Mouse (Mus musculus): ENCODE measurements at regions not wholly inside any gene's neighbourhood (a gene's known extent, or its start where the extent isn't known, plus 50 kb on each side); places are given as distances from the start of the nearest gene placed in this dataset.

GRCm38 (mm10) chr7:73319004-73319403 is 56.3 kb upstream of the Rgma start:
- TF ChIP-seq CTCF (IDR thresholded peaks at IDR 0.05 in 2 of 3, conservative IDR thresholded peaks at IDR 0.05 in 1 of 3; ENCODE audit: control insufficient read depth in 1 of 3, insufficient read depth in 1 of 3, low read depth in 2 of 3, low read length in 3 of 3, poor library complexity in 1 of 3, severe bottlenecking in 1 of 3) (no peak), JUND (IDR thresholded peaks at IDR 0.05; ENCODE audit: low read depth, low read length) (no peak), POLR2A (IDR thresholded peaks at IDR 0.05; ENCODE audit: control insufficient read depth in 1 of 2, insufficient read depth in 1 of 2, low read depth in 1 of 2, low read length in 2 of 2, poor library complexity in 1 of 2) (no peak), SMC3 (IDR thresholded peaks at IDR 0.05; ENCODE audit: low read depth, low read length) (no peak), MAX (IDR thresholded peaks at IDR 0.05; ENCODE audit: low read length) (no peak), POLR2AphosphoS2 (IDR thresholded peaks at IDR 0.05; ENCODE audit: low read length) (no peak), USF2 (IDR thresholded peaks at IDR 0.05; ENCODE audit: borderline replicate concordance in 1 of 2, insufficient read depth in 1 of 2, low read depth in 1 of 2, low read length in 2 of 2) (no peak), GATA1 (IDR thresholded peaks at IDR 0.05; ENCODE audit: low read depth, low read length) (no peak), RAD21 (IDR thresholded peaks at IDR 0.05; ENCODE audit: low read depth, low read length) (no peak)

Measured in MEL (cell line).